Mouse (Mus musculus): Measurements from ENCODE around the gene Pck1. TPM values are rescaled to one million over a fixed set of nuclear protein-coding genes. Genes with fewer than 3 reads are reported as not detected.

Pck1 gene
- total and polyA plus RNA-seq, 2 experiments from 2014 or later: 0.29 to 1.7 TPM

GRCm38 (mm10) chr2:173205563-173206099 lies 52.8 kb downstream of the Pck1 start:
- Histone ChIP-seq H3K4me3 (ENCODE audit: low read depth, low read length) (no peak overlapping the region), H3K27me3 (ENCODE audit: control insufficient read depth, insufficient read depth, low read length) (0 out of 2 replicates have a peak, but pooled peaks cover 4% of the 10 kb centered on the region), H3K4me2 (ENCODE audit: low read depth, low read length) (no peak overlapping the region), H3K9me3 (replicated peaks; ENCODE audit: control insufficient read depth, low read length) (no peaks in the 10 kb centered on the region), H3K4me1 (ENCODE audit: control insufficient read depth, insufficient read depth) (no peaks in the 10 kb centered on the region), H3K36me3 (replicated peaks; ENCODE audit: control insufficient read depth, insufficient read depth, low read length) (no peaks in the 10 kb centered on the region), H3K9ac (replicated peaks; ENCODE audit: low read depth, low read length) (no peak overlapping the region), H3K27ac (ENCODE audit: low read depth) (no peak overlapping the region)
- no peak for ATAC-seq (ENCODE audit: insufficient read depth, low read depth)
- WGBS: 90% methylated on average over 14 of the region's 14 CpGs
- TF ChIP-seq CTCF (IDR thresholded peaks at IDR 0.05; ENCODE audit: low read depth) (no peak), EP300 (IDR thresholded peaks at IDR 0.05; ENCODE audit: low read depth) (no peak)
- DNase-seq (ENCODE audit: low spot score): no peak

- Histone ChIP-seq H3K27ac (ENCODE audit: low read depth) (no peak overlapping the region), H3K27me3 (ENCODE audit: control insufficient read depth, insufficient read depth, low read length) (0 out of 2 replicates have a peak, but pooled peaks cover 4% of the 10 kb centered on the region), H3K4me3 (ENCODE audit: low read depth, low read length) (no peak overlapping the region), H3K36me3 (replicated peaks; ENCODE audit: control insufficient read depth, insufficient read depth, low read length) (no peaks in the 10 kb centered on the region), H3K4me2 (ENCODE audit: low read depth, low read length) (no peak overlapping the region), H3K4me1 (ENCODE audit: control insufficient read depth, insufficient read depth) (no peaks in the 10 kb centered on the region), H3K9me3 (replicated peaks; ENCODE audit: control insufficient read depth, low read length) (no peaks in the 10 kb centered on the region), H3K9ac (replicated peaks; ENCODE audit: low read depth, low read length) (no peak overlapping the region)
- no peak for ATAC-seq (ENCODE audit: insufficient read depth, low read depth)
- TF ChIP-seq EP300 (IDR thresholded peaks at IDR 0.05; ENCODE audit: low read depth): no peak
- TF ChIP-seq CTCF (IDR thresholded peaks at IDR 0.05; ENCODE audit: low read depth): no peak
- DNase-seq (ENCODE audit: low spot score): no peak
- 91% methylated on average over 3 of the region's 3 CpGs for WGBS
Observed at GRCm38 (mm10) chr2:173207051-173207450, 54.2 kb downstream of the Pck1 start.

Other genes with a start within 250 kb of the Pck1 start
- gene Bmp7, start 212.7 kb upstream of the Pck1 start, total RNA-seq (2014; rRNA removed; ENCODE audit: low replicate concordance): 51.3 and 60.3 TPM in 2 replicates
- gene Bmp7, start 212.7 kb upstream of the Pck1 start, polyA plus RNA-seq (2015; fragmentation: Nextera tagmentation; extraction: Ambion mirVana): 11.8 TPM in 2 replicates
- 19.1 TPM in 1 of 2 replicates, not detected in the other for gene Spo11, start 175.3 kb upstream of the Pck1 start, total RNA-seq (2014; rRNA removed; ENCODE audit: low replicate concordance)
- 0.18 TPM in 1 of 2 replicates, not detected in the other for gene Spo11, start 175.3 kb upstream of the Pck1 start, polyA plus RNA-seq (2015; fragmentation: Nextera tagmentation; extraction: Ambion mirVana)
- gene Rae1, start 152.9 kb upstream of the Pck1 start, total RNA-seq (2014; rRNA removed; ENCODE audit: low replicate concordance): 80.2 and 83.4 TPM in 2 replicates
- gene Rae1, start 152.9 kb upstream of the Pck1 start, polyA plus RNA-seq (2015; fragmentation: Nextera tagmentation; extraction: Ambion mirVana): 70.5 and 76.7 TPM in 2 replicates
- gene Rbm38, start 132.6 kb upstream of the Pck1 start, total RNA-seq (2014; rRNA removed; ENCODE audit: low replicate concordance): 85.0 and 119 TPM in 2 replicates
- gene Rbm38, start 132.6 kb upstream of the Pck1 start, polyA plus RNA-seq (2015; fragmentation: Nextera tagmentation; extraction: Ambion mirVana): 122 and 135 TPM in 2 replicates
- gene Ctcfl, start 33.5 kb upstream of the Pck1 start, total RNA-seq (2014; rRNA removed; ENCODE audit: low replicate concordance): not detected in 2 replicates
- gene Ctcfl, start 33.5 kb upstream of the Pck1 start, polyA plus RNA-seq (2015; fragmentation: Nextera tagmentation; extraction: Ambion mirVana): 0.22 and 0.26 TPM in 2 replicates
- gene Zbp1, start 65.9 kb downstream of the Pck1 start, total RNA-seq (2014; rRNA removed; ENCODE audit: low replicate concordance): 3.1 TPM in 1 of 2 replicates, not detected in the other
- gene Zbp1, start 65.9 kb downstream of the Pck1 start, polyA plus RNA-seq (2015; fragmentation: Nextera tagmentation; extraction: Ambion mirVana): 0.36 and 1.1 TPM in 2 replicates
- gene Pmepa1, start 123.5 kb downstream of the Pck1 start, total RNA-seq (2014; rRNA removed; ENCODE audit: low replicate concordance): 6.3 and 12.9 TPM in 2 replicates
- 4.3 and 4.4 TPM in 2 replicates for gene Pmepa1, start 123.5 kb downstream of the Pck1 start, polyA plus RNA-seq (2015; fragmentation: Nextera tagmentation; extraction: Ambion mirVana)

Data from heart, postnatal 0 days (tissue).